ENCODE assay signal across 21 mouse cellular contexts in genomic region chr4:20973428-20973827, GRCm38 (mm10).
"Had no signal": no experiment of that assay in that cellular context is flagged by ENCODE, and none has a peak within 500 bp of the region (broad histone marks: within the 10 kb centered on the region; RNA-seq: fewer than 3 reads in every experiment).

No protein-coding gene starts in this region.

- H3K9me3 ChIP-seq: midbrain, embryonic 12.5 days; neural tube, embryonic 13.5 days; stomach, embryonic 15.5 days had no signal

- H3K9ac ChIP-seq: lung, embryonic 14.5 days; midbrain, embryonic 12.5 days; neural tube, embryonic 13.5 days; neural tube, embryonic 15.5 days; stomach, embryonic 15.5 days had no signal

- H3K4me1 ChIP-seq: midbrain, embryonic 10.5 days; midbrain, embryonic 12.5 days; neural tube, embryonic 13.5 days; neural tube, embryonic 15.5 days; stomach, embryonic 15.5 days had no signal

- ATAC-seq: midbrain, embryonic 16.5 days had no signal

- H3K27me3 ChIP-seq: midbrain, embryonic 12.5 days; neural tube, embryonic 13.5 days; neural tube, embryonic 15.5 days; stomach, embryonic 15.5 days had no signal

- H3K27ac ChIP-seq: midbrain, embryonic 10.5 days; midbrain, embryonic 12.5 days; neural tube, embryonic 13.5 days; neural tube, embryonic 15.5 days; stomach, embryonic 15.5 days; stomach, postnatal 0 days had no signal

- H3K4me3 ChIP-seq: midbrain, embryonic 10.5 days; midbrain, embryonic 12.5 days; myocyte; neural tube, embryonic 13.5 days; neural tube, embryonic 15.5 days; stomach, embryonic 15.5 days had no signal

- DNase-seq: lung, adult 18-20 months; lung, embryonic 14.5 days; lung, postnatal 10 days; lung, postnatal 4 days; midbrain, embryonic 14.5 days; retina, postnatal 1 day; right cerebral cortex, adult 18-20 months; right cerebral cortex, postnatal 25 days; right cerebral cortex, postnatal 4 days; spleen, adult 18-20 months; thymus, adult 2 months; thymus, postnatal 25 days; thymus, postnatal 4 days had no signal

- H3K4me2 ChIP-seq: lung, embryonic 14.5 days; midbrain, embryonic 12.5 days; neural tube, embryonic 13.5 days; neural tube, embryonic 15.5 days; stomach, embryonic 15.5 days had no signal

- H3K36me3 ChIP-seq: midbrain, embryonic 10.5 days; midbrain, embryonic 12.5 days; neural tube, embryonic 13.5 days; neural tube, embryonic 15.5 days; stomach, embryonic 15.5 days had no signal
